Mouse (Mus musculus) A20 (cell line): ENCODE results near the gene Pard6b.
A peak's percentile ranks its signal among the peaks of the same experiment; 100 is the strongest.
"Not testable (repeated sequence)": the region's sequence is repeated elsewhere in the genome, so short reads cannot be mapped to it uniquely, and the experiment has no call there.

Source experiments
- DNase-seq: peaks from one replicate; pipeline ENCODE4 v3.0.0-alpha.2; 2011; ENCODE audit warnings: low read depth, low spot score

The Pard6b gene

GRCm38 (mm10) chr2:168080431-168081246 lies at the start of gene Pard6b:
Gene Pard6b, plus strand, starts transcription at chr2:168081004.
- DNase-seq, result peak; percentile 100

- DNase-seq, result no peak
Measured at GRCm38 (mm10) chr2:168031842-168032241, 49.0 kb upstream of the Pard6b start.

GRCm38 (mm10) chr2:168033905-168034304 lies 46.9 kb upstream of the Pard6b start:
- DNase-seq, result no peak

- DNase-seq, result no peak
Measured at GRCm38 (mm10) chr2:168035907-168036306, 44.9 kb upstream of the Pard6b start.

- no peak for DNase-seq
Measured at GRCm38 (mm10) chr2:168037063-168037462, 43.7 kb upstream of the Pard6b start.

- no peak for DNase-seq
Measured at GRCm38 (mm10) chr2:168040751-168041150, 40.1 kb upstream of the Pard6b start.

GRCm38 (mm10) chr2:168042019-168042418 lies 38.8 kb upstream of the Pard6b start:
- no peak for DNase-seq

GRCm38 (mm10) chr2:168044681-168045287 lies 36.0 kb upstream of the Pard6b start:
- no peak for DNase-seq

- DNase-seq, result no peak
Measured at GRCm38 (mm10) chr2:168045357-168045756, 35.4 kb upstream of the Pard6b start.

GRCm38 (mm10) chr2:168045771-168046170 lies 35.0 kb upstream of the Pard6b start:
- DNase-seq, result no peak

GRCm38 (mm10) chr2:168046467-168046866 lies 34.3 kb upstream of the Pard6b start:
- peak; percentile 29 for DNase-seq

- no peak for DNase-seq
Measured at GRCm38 (mm10) chr2:168049002-168049635, 31.7 kb upstream of the Pard6b start.

- DNase-seq, result no peak
Measured at GRCm38 (mm10) chr2:168050000-168050942, 30.5 kb upstream of the Pard6b start.

- DNase-seq, result no peak
Measured at GRCm38 (mm10) chr2:168052156-168052555, 28.6 kb upstream of the Pard6b start.

GRCm38 (mm10) chr2:168052689-168053088 lies 28.1 kb upstream of the Pard6b start:
- DNase-seq, result peak; percentile 43

- DNase-seq, result no peak
Measured at GRCm38 (mm10) chr2:168054142-168054541, 26.7 kb upstream of the Pard6b start.

- no peak for DNase-seq
Measured at GRCm38 (mm10) chr2:168055910-168056665, 24.7 kb upstream of the Pard6b start.

GRCm38 (mm10) chr2:168056666-168056933 lies 24.2 kb upstream of the Pard6b start:
- DNase-seq, result no peak

GRCm38 (mm10) chr2:168057876-168058275 lies 22.9 kb upstream of the Pard6b start:
- not testable (repeated sequence) for DNase-seq

GRCm38 (mm10) chr2:168058488-168059199 lies 22.2 kb upstream of the Pard6b start:
- no peak for DNase-seq
